Mouse (Mus musculus) ES-CJ7 (cell line): ENCODE results near the gene Mfsd4b1.
"Not testable (repeated sequence)": the region's sequence is repeated elsewhere in the genome, so short reads cannot be mapped to it uniquely, and the experiment has no call there.

Source experiments
- DNase-seq: peaks from one replicate; pipeline ENCODE4 v3.0.0; 2011; ENCODE audit warnings: low read depth, low spot score

The Mfsd4b1 gene

GRCm38 (mm10) chr10:40034956-40035355 lies 9.9 kb upstream of the Mfsd4b1 start:
- DNase-seq, result no peak

GRCm38 (mm10) chr10:40032897-40033296 lies 7.8 kb upstream of the Mfsd4b1 start:
- no peak for DNase-seq

GRCm38 (mm10) chr10:40030716-40031115 lies 5.6 kb upstream of the Mfsd4b1 start:
- no peak for DNase-seq

GRCm38 (mm10) chr10:40029610-40030009 lies 4.5 kb upstream of the Mfsd4b1 start:
- DNase-seq, result no peak

- no peak for DNase-seq
Measured at GRCm38 (mm10) chr10:40028091-40028490, 3.0 kb upstream of the Mfsd4b1 start.

- DNase-seq, result no peak
Measured at GRCm38 (mm10) chr10:40026546-40026945, 1.5 kb upstream of the Mfsd4b1 start.

- no peak for DNase-seq
Measured at GRCm38 (mm10) chr10:40025560-40025959, 492 bp upstream of the Mfsd4b1 start.

GRCm38 (mm10) chr10:40020401-40020800 lies 4.7 kb downstream of the Mfsd4b1 start:
- no peak for DNase-seq

- DNase-seq, result no peak
Measured at GRCm38 (mm10) chr10:40019492-40019891, 5.6 kb downstream of the Mfsd4b1 start.

GRCm38 (mm10) chr10:40018261-40018860 lies 6.7 kb downstream of the Mfsd4b1 start:
- no peak for DNase-seq

- no peak for DNase-seq
Measured at GRCm38 (mm10) chr10:40009591-40009990, 15.5 kb downstream of the Mfsd4b1 start.

- not testable (repeated sequence) for DNase-seq
Measured at GRCm38 (mm10) chr10:40008847-40009246, 16.2 kb downstream of the Mfsd4b1 start.

- DNase-seq, result no peak
Measured at GRCm38 (mm10) chr10:40007953-40008352, 17.1 kb downstream of the Mfsd4b1 start.

- DNase-seq, result peak; percentile 46
Measured at GRCm38 (mm10) chr10:40006963-40007362, 18.1 kb downstream of the Mfsd4b1 start.

- DNase-seq, result no peak
Measured at GRCm38 (mm10) chr10:40000746-40001145, 24.3 kb downstream of the Mfsd4b1 start.

GRCm38 (mm10) chr10:39991155-39991554 lies 33.9 kb downstream of the Mfsd4b1 start:
- DNase-seq, result no peak

- DNase-seq, result no peak
Measured at GRCm38 (mm10) chr10:39986466-39986865, 38.6 kb downstream of the Mfsd4b1 start, which contains the start of gene Mfsd4b5. Gene Mfsd4b5 (minus strand): TSS chr10:39986646.

GRCm38 (mm10) chr10:39982604-39983003 lies 42.5 kb downstream of the Mfsd4b1 start:
- DNase-seq, result no peak

- DNase-seq, result peak; percentile 44
Measured at GRCm38 (mm10) chr10:39978231-39978630, 46.8 kb downstream of the Mfsd4b1 start.

GRCm38 (mm10) chr10:39977346-39977745 lies 47.7 kb downstream of the Mfsd4b1 start:
- DNase-seq, result no peak

GRCm38 (mm10) chr10:39975771-39976170 lies 49.3 kb downstream of the Mfsd4b1 start:
- peak; percentile 88 for DNase-seq

GRCm38 (mm10) chr10:39974982-39975381 lies 50.1 kb downstream of the Mfsd4b1 start:
- no peak for DNase-seq

GRCm38 (mm10) chr10:39967512-39967911 lies 57.6 kb downstream of the Mfsd4b1 start:
- DNase-seq, result peak; percentile 49

GRCm38 (mm10) chr10:39961906-39962305 lies 63.2 kb downstream of the Mfsd4b1 start:
- DNase-seq, result no peak
